Mouse (Mus musculus): Measurements from ENCODE around the gene Arhgap40. TPM values are rescaled to one million over a fixed set of nuclear protein-coding genes. Genes with fewer than 3 reads are reported as not detected.

The Arhgap40 gene
- polyA plus RNA-seq (2015; fragmentation: Nextera tagmentation; extraction: Ambion mirVana): not detected in 2 replicates

GRCm38 (mm10) chr2:158512528-158512927, at the start of gene Arhgap40:
Gene Arhgap40, plus strand, starts transcription at chr2:158512796.

GRCm38 (mm10) chr2:158501836-158502812, 10.5 kb upstream of the Arhgap40 start, which contains the start of gene Adig:
Gene Adig, plus strand, starts transcription at chr2:158502612.

Other genes with a start within 250 kb of the Arhgap40 start
- gene Lbp, start 206.3 kb upstream of the Arhgap40 start, polyA plus RNA-seq (2015; fragmentation: Nextera tagmentation; extraction: Ambion mirVana): 10.7 and 15.2 TPM in 2 replicates
- gene Snhg11, start 137.2 kb upstream of the Arhgap40 start, polyA plus RNA-seq (2015; fragmentation: Nextera tagmentation; extraction: Ambion mirVana): 0.10 and 0.13 TPM in 2 replicates
- gene Ralgapb, start 102.9 kb upstream of the Arhgap40 start, polyA plus RNA-seq (2015; fragmentation: Nextera tagmentation; extraction: Ambion mirVana): 9.2 and 10.8 TPM in 2 replicates
- gene Adig, start 10.2 kb upstream of the Arhgap40 start, polyA plus RNA-seq (2015; fragmentation: Nextera tagmentation; extraction: Ambion mirVana): not detected in 2 replicates
- gene Slc32a1, start 98.0 kb downstream of the Arhgap40 start, polyA plus RNA-seq (2015; fragmentation: Nextera tagmentation; extraction: Ambion mirVana): not detected in 2 replicates
- 8.0 and 8.4 TPM in 2 replicates for gene Actr5, start 112.1 kb downstream of the Arhgap40 start, polyA plus RNA-seq (2015; fragmentation: Nextera tagmentation; extraction: Ambion mirVana)
- 5.1 and 7.1 TPM in 2 replicates for gene Ppp1r16b, start 152.6 kb downstream of the Arhgap40 start, polyA plus RNA-seq (2015; fragmentation: Nextera tagmentation; extraction: Ambion mirVana)

All from spleen, postnatal 0 days (tissue).